Mouse (Mus musculus): Measurements from ENCODE around the gene Tcta.

GRCm38 (mm10) chr9:108262494-108263049, 43.4 kb downstream of the Tcta start:
- TF ChIP-seq GATA1 (IDR thresholded peaks at IDR 0.05; ENCODE audit: low read depth, low read length) (no peak), E2F4 (IDR thresholded peaks at IDR 0.05; ENCODE audit: borderline replicate concordance, low read depth, low read length) (no peak), KAT2A (conservative IDR thresholded peaks at IDR 0.05; ENCODE audit: low read depth, low read length) (no peak), MAX (IDR thresholded peaks at IDR 0.05; ENCODE audit: low read length) (no peak), NELFE (IDR thresholded peaks at IDR 0.05; ENCODE audit: low read depth, low read length) (no peak), CTCF (IDR thresholded peaks at IDR 0.05 in 2 of 3, conservative IDR thresholded peaks at IDR 0.05 in 1 of 3; ENCODE audit: control insufficient read depth in 1 of 3, insufficient read depth in 1 of 3, low read depth in 2 of 3, low read length in 3 of 3, poor library complexity in 1 of 3, severe bottlenecking in 1 of 3) (no peak), BHLHE40 (IDR thresholded peaks at IDR 0.05; ENCODE audit: borderline replicate concordance, low read depth, low read length) (no peak), POLR2A (IDR thresholded peaks at IDR 0.05; ENCODE audit: control insufficient read depth in 1 of 2, insufficient read depth in 1 of 2, low read depth in 1 of 2, low read length in 2 of 2, poor library complexity in 1 of 2) (no peak), MAFK (IDR thresholded peaks at IDR 0.05; ENCODE audit: borderline replicate concordance, low read depth, low read length) (no peak), TBP (IDR thresholded peaks at IDR 0.05; ENCODE audit: low read depth, low read length) (no peak), POLR2AphosphoS5 (IDR thresholded peaks at IDR 0.05; ENCODE audit: borderline replicate concordance, low read depth, low read length) (no peak), TAL1 (IDR thresholded peaks at IDR 0.05; ENCODE audit: low read length) (no peak), MAZ (IDR thresholded peaks at IDR 0.05; ENCODE audit: low read depth, low read length) (no peak)

All from MEL (cell line).